Mouse (Mus musculus) brain, embryonic 18.5 days (tissue): Measurements from ENCODE around the gene Pank3.
"Not testable (repeated sequence)": the region's sequence is repeated elsewhere in the genome, so short reads cannot be mapped to it uniquely, and the experiment has no call there.

Experiments
- DNase-seq: peaks from one replicate; pipeline ENCODE4 v3.0.0-alpha.2; 2012; ENCODE audit warnings: low read depth, low spot score

Gene Pank3

DNA sequence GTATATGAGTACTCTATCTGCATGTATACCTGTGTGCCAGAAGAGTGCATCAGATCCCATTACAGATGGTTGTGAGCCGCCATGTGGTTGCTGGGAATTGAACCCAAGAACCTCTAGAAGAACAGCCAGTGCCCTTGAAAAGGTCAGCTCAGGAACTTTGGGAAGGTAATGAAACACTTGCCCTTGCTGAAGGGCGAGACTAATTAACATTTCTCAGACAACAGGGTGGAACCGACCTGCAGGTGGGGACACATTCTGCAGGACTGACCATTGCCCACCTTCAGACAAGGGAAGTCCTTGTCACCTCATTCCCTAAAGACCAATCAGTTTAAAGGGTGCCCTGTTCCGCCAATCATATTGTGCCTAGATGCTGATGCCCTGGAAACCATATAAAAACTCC lies 71.5 kb downstream of the Pank3 start:
- not testable (repeated sequence) for DNase-seq
